Mouse (Mus musculus) olfactory bulb, adult 2 months (tissue): Measurements from ENCODE around the gene E330021D16Rik. TPM values are rescaled to one million over a fixed set of nuclear protein-coding genes. Genes with fewer than 3 reads are reported as not detected.

Source experiments
- H3K27ac ChIP-seq: fragments of 200-500 bp; 2 replicates; pipeline ENCODE4 v1.5.1; 2012; ENCODE audit warnings: low read depth, low read length; ENCODE audit not compliant: insufficient read depth
- H3K4me1 ChIP-seq: fragments of 200-500 bp; 2 replicates; pipeline ENCODE4 v1.6.1; 2012; ENCODE audit warnings: low read length; ENCODE audit not compliant: control insufficient read depth, insufficient read depth
- H3K4me3 ChIP-seq: fragments of 200-500 bp; 2 replicates; pipeline ENCODE4 v1.5.1; 2012; ENCODE audit warnings: mild to moderate bottlenecking, low read depth, low read length, moderate library complexity; ENCODE audit not compliant: insufficient read depth
- CTCF ChIP-seq: fragments of 200-500 bp; IDR thresholded peaks from 2 replicates; pipeline ENCODE4 v1.5.1; 2012; ENCODE audit warnings: low read depth, mild to moderate bottlenecking, low read length, moderate library complexity; ENCODE audit not compliant: insufficient read depth
- POLR2A ChIP-seq: fragments of 200-500 bp; IDR thresholded peaks from 2 replicates; pipeline ENCODE4 v1.6.1; 2012; ENCODE audit warnings: mild to moderate bottlenecking, low read depth, low read length, moderate library complexity; ENCODE audit not compliant: insufficient read depth
- WGBS: fragments of 180-500 bp; shearing (Covaris S2); methylation state at CpG from one replicate; pipeline ENCODE4 v1.1.7; 2018; 5-methylcytosine and 5-hydroxymethylcytosine counted together
- polyA plus RNA-seq: library from polyadenylated mRNA; stranded (reverse); fragments of >200 nt; gene quantifications from 2 replicates; pipeline ENCODE4 v1.2.4, GENCODE M21; 2012; ENCODE audit warnings: low replicate concordance; ENCODE audit not compliant: missing spikeins, insufficient read depth, insufficient read length

The E330021D16Rik gene
- polyA plus RNA-seq, 1 experiment = not detected

- Histone ChIP-seq H3K4me3 (no peak overlapping the region), H3K27ac (no peak overlapping the region), H3K4me1 (no peaks in the 10 kb centered on the region)
- WGBS = 94% methylated on average over 2 of the region's 2 CpGs
- TF ChIP-seq CTCF = no peak
- TF ChIP-seq POLR2A = no peak
Measured at GRCm38 (mm10) chr6:136407608-136408192, 7.7 kb downstream of the E330021D16Rik start.

- TF ChIP-seq POLR2A (no peak), CTCF (no peak)
- Histone ChIP-seq H3K27ac (no peak overlapping the region), H3K4me1 (no peaks in the 10 kb centered on the region), H3K4me3 (no peak overlapping the region)
- 83% methylated on average over 9 of the region's 9 CpGs for WGBS
Measured at GRCm38 (mm10) chr6:136396860-136397259, 18.5 kb downstream of the E330021D16Rik start.

- peaks cover 4% of the 10 kb centered on the region; the same call in 1 of the 2 replicates for H3K4me1 ChIP-seq
- TF ChIP-seq POLR2A (no peak), CTCF (no peak)
- H3K27ac ChIP-seq = no peak overlapping the region
- WGBS = 32% methylated on average over 9 of the region's 9 CpGs
- H3K4me3 ChIP-seq = no peak overlapping the region
Measured at GRCm38 (mm10) chr6:136390262-136390661, 25.1 kb downstream of the E330021D16Rik start.

GRCm38 (mm10) chr6:136385287-136385686 is 30.1 kb downstream of the E330021D16Rik start:
- TF ChIP-seq CTCF (no peak), POLR2A (no peak)
- Histone ChIP-seq H3K27ac (no peak overlapping the region), H3K4me1 (peaks cover 4% of the 10 kb centered on the region; the same call in 1 of the 2 replicates), H3K4me3 (no peak overlapping the region)
- 78% methylated on average over 7 of the region's 7 CpGs for WGBS

- TF ChIP-seq CTCF = no peak
- no peak for TF ChIP-seq POLR2A
- WGBS = 91% methylated on average over 3 of the region's 3 CpGs
Measured at GRCm38 (mm10) chr6:136383218-136383617, 32.2 kb downstream of the E330021D16Rik start.

GRCm38 (mm10) chr6:136376097-136376496 is 39.3 kb downstream of the E330021D16Rik start:
- no peak for TF ChIP-seq POLR2A
- no peak for TF ChIP-seq CTCF
- H3K27ac ChIP-seq = no peak overlapping the region
- H3K4me1 ChIP-seq = no peaks in the 10 kb centered on the region
- H3K4me3 ChIP-seq = no peak overlapping the region

More at GRCm38 (mm10) chr6:136383218-136383617, 32.2 kb downstream of the E330021D16Rik start:
- H3K27ac ChIP-seq = no peak overlapping the region
- H3K4me1 ChIP-seq = no peaks in the 10 kb centered on the region
- H3K4me3 ChIP-seq = no peak overlapping the region

- no peak overlapping the region for H3K4me3 ChIP-seq
- TF ChIP-seq POLR2A (no peak), CTCF (no peak)
- peaks cover 9% of the 10 kb centered on the region for H3K4me1 ChIP-seq
- WGBS = 66% methylated on average over 12 of the region's 12 CpGs
- H3K27ac ChIP-seq = no peak overlapping the region
Measured at GRCm38 (mm10) chr6:136364430-136365098, 50.8 kb downstream of the E330021D16Rik start.

GRCm38 (mm10) chr6:136364008-136364407 is 51.4 kb downstream of the E330021D16Rik start:
- no peak for TF ChIP-seq CTCF
- no peak for TF ChIP-seq POLR2A
- Histone ChIP-seq H3K27ac (no peak overlapping the region), H3K4me1 (peaks cover 9% of the 10 kb centered on the region), H3K4me3 (no peak overlapping the region)
- WGBS = 42% methylated on average over 4 of the region's 4 CpGs

- TF ChIP-seq CTCF = no peak
- TF ChIP-seq POLR2A = no peak
- Histone ChIP-seq H3K4me1 (peaks cover 9% of the 10 kb centered on the region), H3K4me3 (no peak overlapping the region), H3K27ac (no peak overlapping the region)
- WGBS = 72% methylated on average over 8 of the region's 8 CpGs
Measured at GRCm38 (mm10) chr6:136363313-136363712, 52.1 kb downstream of the E330021D16Rik start.
